Mouse (Mus musculus) neural tube, embryonic 11.5 days (tissue): ENCODE results near the gene 1700011L22Rik. TPM values are rescaled to one million over a fixed set of nuclear protein-coding genes. Genes with fewer than 3 reads are reported as not detected.

Source experiments
- ATAC-seq: fragments of 200-750 bp; cut with Nextera tagmentation; 2 replicates; pipeline ENCODE4 v1.8.0; 2017; ENCODE audit warnings: moderate number of reproducible peaks, mild to moderate bottlenecking, moderate TSS enrichment, moderate library complexity; ENCODE audit not compliant: insufficient read depth, low FRiP score, low TSS enrichment
- DNase-seq: peaks from one replicate; pipeline ENCODE4 v3.0.0-alpha.2; 2015; ENCODE audit warnings: low spot score
- H3K27ac ChIP-seq: fragments of 300-500 bp; sonication (generic); 2 replicates; pipeline ENCODE4 v1.5.1; 2014; ENCODE audit warnings: low read depth, mild to moderate bottlenecking, low read length
- H3K27me3 ChIP-seq: fragments of 300-500 bp; sonication (generic); 2 replicates; pipeline ENCODE4 v1.6.1; 2014; ENCODE audit warnings: mild to moderate bottlenecking, low read length, mixed read lengths; ENCODE audit not compliant: control insufficient read depth, insufficient read depth
- H3K36me3 ChIP-seq: fragments of 300-500 bp; sonication (generic); 2 replicates; pipeline ENCODE4 v1.6.1; 2014; ENCODE audit warnings: mild to moderate bottlenecking, low read length, moderate library complexity, mixed read lengths; ENCODE audit not compliant: control insufficient read depth, insufficient read depth
- H3K4me1 ChIP-seq: fragments of 300-500 bp; sonication (generic); 2 replicates; pipeline ENCODE4 v1.6.1; 2014; ENCODE audit warnings: low read length, mixed read lengths; ENCODE audit not compliant: control insufficient read depth, insufficient read depth
- H3K4me2 ChIP-seq: fragments of 300-500 bp; sonication (generic); 2 replicates; pipeline ENCODE4 v1.6.1; 2014; ENCODE audit warnings: low read depth, mild to moderate bottlenecking, moderate library complexity
- H3K4me3 ChIP-seq: fragments of 300-500 bp; sonication (generic); 2 replicates; pipeline ENCODE4 v1.5.1; 2014; ENCODE audit warnings: low read depth, low read length
- H3K9ac ChIP-seq: fragments of 300-500 bp; sonication (generic); 2 replicates; pipeline ENCODE4 v1.6.1; 2014; ENCODE audit warnings: mild to moderate bottlenecking, low read length
- H3K9me3 ChIP-seq: fragments of 300-500 bp; sonication (generic); 2 replicates; pipeline ENCODE4 v1.6.1; 2016; ENCODE audit warnings: low read length; ENCODE audit not compliant: control insufficient read depth
- WGBS: fragments of 180-500 bp; shearing (Covaris S2); extraction: QIAGEN DNeasy Blood & Tissue Kit; methylation state at CpG from one replicate; pipeline ENCODE4 v1.1.7; 2014; 5-methylcytosine and 5-hydroxymethylcytosine counted together
- polyA plus RNA-seq: library from polyadenylated mRNA; unstranded; fragments of >200 nt; fragmentation: Nextera tagmentation; extraction: Ambion mirVana; gene quantifications from 2 replicates; pipeline ENCODE4 v1.2.1, GENCODE M21; 2014

1700011L22Rik gene
- polyA plus RNA-seq, 1 experiment from 2014 or later: not detected

- no peaks in the 10 kb centered on the region for H3K27me3 ChIP-seq
- DNase-seq (no peak), ATAC-seq (no peak)
- H3K27ac ChIP-seq: no peak overlapping the region
- H3K9ac ChIP-seq: no peak overlapping the region
- 94% methylated on average over 5 of the region's 5 CpGs for WGBS
- H3K4me1 ChIP-seq: no peaks in the 10 kb centered on the region
- no peaks in the 10 kb centered on the region for H3K36me3 ChIP-seq
- H3K4me3 ChIP-seq: no peak overlapping the region
- H3K9me3 ChIP-seq: no peaks in the 10 kb centered on the region
- no peak overlapping the region for H3K4me2 ChIP-seq
These were observed 13.6 kb upstream of the 1700011L22Rik start for GRCm38 (mm10) chr8:79261920-79262319.

GRCm38 (mm10) chr8:79256076-79256705, 7.8 kb upstream of the 1700011L22Rik start:
- Histone ChIP-seq H3K36me3 (no peaks in the 10 kb centered on the region), H3K9ac (no peak overlapping the region), H3K27me3 (no peaks in the 10 kb centered on the region), H3K4me1 (no peaks in the 10 kb centered on the region), H3K4me2 (no peak overlapping the region), H3K4me3 (no peak overlapping the region), H3K27ac (no peak overlapping the region), H3K9me3 (no peaks in the 10 kb centered on the region)
- ATAC-seq: no peak
- no peak for DNase-seq
- WGBS: 85% methylated on average over 8 of the region's 8 CpGs

GRCm38 (mm10) chr8:79253742-79254141, 5.4 kb upstream of the 1700011L22Rik start:
- no peaks in the 10 kb centered on the region for H3K27me3 ChIP-seq
- H3K4me2 ChIP-seq: no peak overlapping the region
- 91% methylated on average over 6 of the region's 6 CpGs for WGBS
- H3K9me3 ChIP-seq: no peaks in the 10 kb centered on the region
- H3K4me3 ChIP-seq: no peak overlapping the region
- H3K9ac ChIP-seq: no peak overlapping the region
- H3K4me1 ChIP-seq: no peaks in the 10 kb centered on the region
- ATAC-seq: no peak
- H3K27ac ChIP-seq: no peak overlapping the region
- DNase-seq: no peak
- no peaks in the 10 kb centered on the region for H3K36me3 ChIP-seq

GRCm38 (mm10) chr8:79243422-79243821, 4.9 kb downstream of the 1700011L22Rik start:
- Histone ChIP-seq H3K27me3 (no peaks in the 10 kb centered on the region), H3K27ac (no peak overlapping the region), H3K4me3 (no peak overlapping the region), H3K9ac (no peak overlapping the region), H3K4me2 (no peak overlapping the region), H3K4me1 (no peaks in the 10 kb centered on the region), H3K36me3 (no peaks in the 10 kb centered on the region), H3K9me3 (no peaks in the 10 kb centered on the region)
- DNase-seq: no peak
- 87% methylated on average over 2 of the region's 2 CpGs for WGBS
- ATAC-seq: no peak

GRCm38 (mm10) chr8:79239996-79240395, 8.4 kb downstream of the 1700011L22Rik start:
- DNase-seq (no peak), ATAC-seq (no peak)
- WGBS: 87% methylated on average over 7 of the region's 7 CpGs
- Histone ChIP-seq H3K9me3 (no peaks in the 10 kb centered on the region), H3K4me1 (no peaks in the 10 kb centered on the region), H3K4me3 (no peak overlapping the region), H3K9ac (no peak overlapping the region), H3K27me3 (no peaks in the 10 kb centered on the region), H3K4me2 (no peak overlapping the region), H3K27ac (no peak overlapping the region), H3K36me3 (no peaks in the 10 kb centered on the region)

- Histone ChIP-seq H3K9me3 (no peaks in the 10 kb centered on the region), H3K27me3 (no peaks in the 10 kb centered on the region), H3K36me3 (no peaks in the 10 kb centered on the region), H3K9ac (no peak overlapping the region), H3K4me2 (no peak overlapping the region), H3K4me1 (no peaks in the 10 kb centered on the region), H3K4me3 (no peak overlapping the region), H3K27ac (no peak overlapping the region)
- 89% methylated on average over 3 of the region's 3 CpGs for WGBS
- ATAC-seq (no peak), DNase-seq (no peak)
These were observed 9.1 kb downstream of the 1700011L22Rik start for GRCm38 (mm10) chr8:79239320-79239719.

GRCm38 (mm10) chr8:79229266-79229888, 19.0 kb downstream of the 1700011L22Rik start:
- no peak for ATAC-seq
- no peaks in the 10 kb centered on the region for H3K9me3 ChIP-seq
- 82% methylated on average over 8 of the region's 8 CpGs for WGBS

GRCm38 (mm10) chr8:79227916-79228315, 20.5 kb downstream of the 1700011L22Rik start:
- Histone ChIP-seq H3K4me1 (no peaks in the 10 kb centered on the region), H3K27ac (no peak overlapping the region), H3K36me3 (no peaks in the 10 kb centered on the region), H3K9ac (no peak overlapping the region), H3K4me3 (no peak overlapping the region), H3K4me2 (no peak overlapping the region), H3K9me3 (no peaks in the 10 kb centered on the region), H3K27me3 (no peaks in the 10 kb centered on the region)
- ATAC-seq (no peak), DNase-seq (no peak)
- WGBS: 98% methylated on average over 3 of the region's 3 CpGs

More at GRCm38 (mm10) chr8:79229266-79229888, 19.0 kb downstream of the 1700011L22Rik start:
- no peaks in the 10 kb centered on the region for H3K27me3 ChIP-seq
- H3K4me1 ChIP-seq: no peaks in the 10 kb centered on the region
- H3K9ac ChIP-seq: no peak overlapping the region
- no peak overlapping the region for H3K27ac ChIP-seq
- no peak for DNase-seq
- H3K36me3 ChIP-seq: no peaks in the 10 kb centered on the region
- H3K4me2 ChIP-seq: no peak overlapping the region
- no peak overlapping the region for H3K4me3 ChIP-seq

- no peaks in the 10 kb centered on the region for H3K36me3 ChIP-seq
- H3K9ac ChIP-seq: no peak overlapping the region
- no peaks in the 10 kb centered on the region for H3K9me3 ChIP-seq
- no peak overlapping the region for H3K4me3 ChIP-seq
- 87% methylated on average over 4 of the region's 4 CpGs for WGBS
- H3K4me2 ChIP-seq: no peak overlapping the region
- H3K27ac ChIP-seq: no peak overlapping the region
- DNase-seq (no peak), ATAC-seq (no peak)
- no peaks in the 10 kb centered on the region for H3K4me1 ChIP-seq
- no peaks in the 10 kb centered on the region for H3K27me3 ChIP-seq
These were observed 21.2 kb downstream of the 1700011L22Rik start for GRCm38 (mm10) chr8:79227194-79227593.
